Mouse (Mus musculus): ENCODE results near the gene Pla2r1.
A peak's percentile ranks its signal among the peaks of the same experiment; 100 is the strongest.

Gene Pla2r1

GRCm38 (mm10) chr2:60503991-60504390 lies 49.1 kb downstream of the Pla2r1 start:
- DNase-seq (ENCODE audit: low spot score in 2 of 2), result no peak

- no peak for DNase-seq (ENCODE audit: low spot score in 2 of 2)
These were observed 52.5 kb downstream of the Pla2r1 start for GRCm38 (mm10) chr2:60500583-60501116.

- DNase-seq (ENCODE audit: low spot score in 2 of 2), result peak; percentile 31 to 37
These were observed 73.2 kb downstream of the Pla2r1 start for GRCm38 (mm10) chr2:60479906-60480305.

- no peak for DNase-seq (ENCODE audit: low spot score in 2 of 2)
These were observed 74.3 kb downstream of the Pla2r1 start for GRCm38 (mm10) chr2:60478778-60479177.

GRCm38 (mm10) chr2:60468901-60469770 lies 84.0 kb downstream of the Pla2r1 start:
- no peak for DNase-seq (ENCODE audit: low spot score in 2 of 2)

GRCm38 (mm10) chr2:60452376-60452775 lies 100.7 kb downstream of the Pla2r1 start:
- DNase-seq (ENCODE audit: low spot score in 2 of 2), result no peak

GRCm38 (mm10) chr2:60451119-60451773 lies 101.9 kb downstream of the Pla2r1 start:
- no peak for DNase-seq (ENCODE audit: low spot score in 2 of 2)

GRCm38 (mm10) chr2:60449732-60450131 lies 103.4 kb downstream of the Pla2r1 start:
- no peak for DNase-seq (ENCODE audit: low spot score in 2 of 2)

GRCm38 (mm10) chr2:60444711-60445509 lies 108.2 kb downstream of the Pla2r1 start:
- DNase-seq (ENCODE audit: low spot score in 2 of 2), result peak; percentile 46 to 73

GRCm38 (mm10) chr2:60443279-60443678 lies 109.8 kb downstream of the Pla2r1 start:
- no peak for DNase-seq (ENCODE audit: low spot score in 2 of 2)

- DNase-seq (ENCODE audit: low spot score in 2 of 2), result peak in 1 of 2 experiments; percentile 10
These were observed 111.2 kb downstream of the Pla2r1 start for GRCm38 (mm10) chr2:60441875-60442274.

GRCm38 (mm10) chr2:60436802-60437201 lies 116.3 kb downstream of the Pla2r1 start:
- DNase-seq (ENCODE audit: low spot score in 2 of 2), result no peak

GRCm38 (mm10) chr2:60430315-60431021 lies 122.6 kb downstream of the Pla2r1 start:
- no peak for DNase-seq (ENCODE audit: low spot score in 2 of 2)

- DNase-seq (ENCODE audit: low spot score in 2 of 2), result peak; percentile 73 to 83
These were observed 135.0 kb downstream of the Pla2r1 start for GRCm38 (mm10) chr2:60418075-60418474.

- no peak for DNase-seq (ENCODE audit: low spot score in 2 of 2)
These were observed 138.8 kb downstream of the Pla2r1 start for GRCm38 (mm10) chr2:60414334-60414733.

- peak; percentile 11 to 55 for DNase-seq (ENCODE audit: low spot score in 2 of 2)
These were observed 140.0 kb downstream of the Pla2r1 start for GRCm38 (mm10) chr2:60413006-60413650.

- DNase-seq (ENCODE audit: low spot score in 2 of 2), result no peak
These were observed 141.9 kb downstream of the Pla2r1 start for GRCm38 (mm10) chr2:60411181-60411580.

- DNase-seq (ENCODE audit: low spot score in 2 of 2), result no peak
These were observed 142.9 kb downstream of the Pla2r1 start for GRCm38 (mm10) chr2:60409989-60410763.

- DNase-seq (ENCODE audit: low spot score in 2 of 2), result no peak
These were observed 143.9 kb downstream of the Pla2r1 start for GRCm38 (mm10) chr2:60409194-60409593.

GRCm38 (mm10) chr2:60407387-60407786 lies 145.7 kb downstream of the Pla2r1 start:
- no peak for DNase-seq (ENCODE audit: low spot score in 2 of 2)

Measured in frontal cortex, postnatal 36 days (tissue).